Mouse (Mus musculus): ENCODE measurements at regions not wholly inside any gene's neighbourhood (a gene's known extent, or its start where the extent isn't known, plus 50 kb on each side); places are given as distances from the start of the nearest gene placed in this dataset.

GRCm38 (mm10) chr2:160230786-160231185 lies 103.2 kb downstream of the Gm826 start:
- TF ChIP-seq CTCF (IDR thresholded peaks at IDR 0.05) (no peak), POLR2A (IDR thresholded peaks at IDR 0.05; ENCODE audit: insufficient read depth, low read depth, low read length) (no peak), EP300 (IDR thresholded peaks at IDR 0.05; ENCODE audit: insufficient read depth, low read depth, low read length) (no peak)

Measured in heart, adult 2 months (tissue).